Mouse (Mus musculus) kidney, postnatal 25 days (tissue): Measurements from ENCODE around the gene Apba1.
A peak's percentile ranks its signal among the peaks of the same experiment; 100 is the strongest.

Experiments used
- DNase-seq, 2 experiments: peaks; one replicate each; pipeline ENCODE4 v3.0.0; 2021; ENCODE audit warnings: mixed read lengths in 2 of 2

Apba1 gene

DNA sequence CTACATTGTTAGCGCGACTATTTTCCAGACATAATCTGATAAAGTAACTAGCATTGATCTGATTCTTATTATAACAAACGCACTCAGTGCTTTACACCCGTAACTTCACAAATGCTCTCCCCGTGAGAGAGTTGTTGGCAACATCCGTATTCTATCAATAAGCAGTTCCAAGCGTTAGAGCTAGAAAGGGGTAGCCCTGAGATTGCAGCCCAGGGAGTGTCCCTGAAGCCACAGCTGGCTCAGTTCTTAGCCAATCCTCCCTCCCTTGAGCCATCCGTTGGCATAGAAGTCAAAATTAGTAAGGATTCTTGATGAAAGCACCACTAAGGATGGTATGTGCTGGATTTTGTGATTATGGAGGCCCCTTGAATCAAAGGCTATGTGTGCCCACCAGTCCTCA lies 48.7 kb downstream of the Apba1 start:
- DNase-seq, result no peak

DNA sequence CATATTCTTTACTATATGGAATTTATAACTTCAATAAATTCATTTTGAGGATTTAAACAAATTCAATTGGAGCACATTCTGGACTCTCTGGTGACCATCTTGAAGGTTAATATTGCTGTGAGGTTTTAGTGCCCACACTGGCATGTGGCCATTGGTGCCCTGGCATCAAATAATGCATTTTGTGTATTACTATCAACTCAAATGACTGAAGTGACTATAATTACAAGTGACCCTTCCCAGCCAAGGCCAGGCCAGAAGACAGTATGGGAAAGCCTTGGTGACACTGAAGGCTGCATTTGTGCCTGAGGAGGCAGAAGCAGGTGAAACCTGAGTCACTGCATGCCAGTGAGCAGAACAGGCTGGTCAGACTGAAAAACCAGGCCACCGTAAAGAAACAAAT lies 50.5 kb downstream of the Apba1 start:
- DNase-seq, result no peak

DNA sequence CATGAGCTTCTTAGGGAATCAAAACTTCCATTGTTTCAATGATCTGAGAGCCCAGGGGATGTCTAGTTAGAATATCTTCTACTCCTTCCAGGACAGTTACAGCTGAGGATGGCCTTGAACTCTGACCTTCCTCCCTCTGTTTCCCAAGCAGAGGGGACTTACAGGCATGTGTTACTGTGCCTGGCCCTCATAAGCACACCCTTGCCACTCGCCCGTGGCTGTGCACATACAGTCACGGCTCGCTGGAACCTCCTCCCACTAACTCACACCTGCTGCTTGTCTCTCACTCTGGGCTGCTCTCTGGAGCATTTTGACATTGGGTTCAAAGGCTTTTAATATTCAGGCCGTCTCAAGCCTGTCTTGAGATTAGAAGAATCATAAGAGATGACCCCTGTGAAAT lies 51.8 kb downstream of the Apba1 start:
- no peak for DNase-seq

DNA sequence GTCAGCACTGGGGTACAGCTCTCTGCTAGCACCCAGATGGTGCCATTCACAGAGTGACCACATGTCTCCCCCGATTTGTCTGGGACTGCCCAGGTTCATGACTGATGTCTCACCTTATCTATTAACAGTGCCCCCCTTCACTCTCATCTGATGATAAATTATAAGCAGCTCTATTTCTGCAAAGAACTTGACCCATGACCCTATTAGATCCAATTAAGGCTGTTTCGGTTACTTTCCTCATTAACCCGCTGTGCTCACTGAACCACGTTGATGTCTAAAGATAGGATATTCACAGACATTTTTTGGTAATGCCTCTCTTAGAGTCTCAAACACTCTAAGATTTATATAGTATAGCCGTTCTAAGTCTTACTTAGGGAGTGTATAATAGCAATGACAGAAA lies 52.3 kb downstream of the Apba1 start:
- DNase-seq, result no peak

DNA sequence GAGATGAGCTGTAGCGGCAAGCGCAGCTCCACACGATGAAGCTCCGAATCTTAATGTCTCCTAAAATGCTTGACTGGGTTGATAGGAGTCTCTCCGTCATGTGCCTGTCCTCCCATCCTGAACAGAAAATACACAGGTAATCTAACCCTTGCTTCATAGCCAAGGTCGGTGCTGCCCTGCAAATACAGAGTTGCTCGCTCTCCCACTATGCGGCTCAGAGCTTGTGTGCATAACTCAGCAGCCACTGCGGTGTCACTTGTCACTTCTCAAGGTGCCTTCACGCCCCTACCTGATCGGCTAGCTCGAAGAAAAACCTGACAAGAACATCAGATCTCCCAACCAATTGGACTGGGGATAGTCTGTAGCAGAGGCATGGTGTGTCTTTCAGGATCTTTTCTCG lies 58.1 kb downstream of the Apba1 start:
- no peak for DNase-seq

DNA sequence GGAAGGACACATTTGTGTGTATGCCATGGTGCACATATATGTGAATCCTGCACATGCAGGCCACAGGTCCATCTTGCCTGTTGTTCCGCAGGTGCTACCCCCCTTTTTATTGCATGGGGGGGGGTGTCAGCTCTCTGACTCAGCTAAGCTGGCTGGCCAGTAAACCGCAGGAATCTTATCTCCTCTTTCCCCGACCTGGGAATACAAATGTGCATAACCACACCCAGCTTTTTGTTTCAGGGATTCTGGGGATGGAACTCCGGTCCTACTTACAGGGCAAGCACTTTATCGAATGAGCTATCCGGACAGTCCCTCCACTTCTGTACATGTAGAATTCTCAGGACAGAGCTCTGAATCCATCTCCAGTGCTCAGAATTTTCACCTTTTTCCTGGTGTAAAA lies 58.5 kb downstream of the Apba1 start:
- no peak for DNase-seq

DNA sequence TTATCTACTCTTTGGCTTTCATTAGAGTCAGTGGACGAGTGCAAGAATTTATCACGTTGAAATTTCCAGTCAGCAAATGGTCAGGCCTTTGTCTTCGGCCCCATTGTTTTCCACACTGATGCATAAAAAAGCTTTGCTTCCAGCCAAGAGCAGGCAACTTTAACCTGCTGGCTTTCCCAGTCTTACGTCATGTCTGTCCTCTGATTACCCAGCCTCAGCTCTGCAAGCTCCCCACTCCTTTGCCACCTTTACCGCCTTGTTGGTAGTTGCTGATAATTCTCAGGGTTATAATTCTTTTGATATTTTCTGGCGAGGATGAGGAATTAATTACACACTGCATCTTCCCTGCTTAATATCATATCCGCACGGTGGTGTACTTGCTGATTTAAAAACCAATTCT lies 61.2 kb downstream of the Apba1 start:
- DNase-seq, result no peak

DNA sequence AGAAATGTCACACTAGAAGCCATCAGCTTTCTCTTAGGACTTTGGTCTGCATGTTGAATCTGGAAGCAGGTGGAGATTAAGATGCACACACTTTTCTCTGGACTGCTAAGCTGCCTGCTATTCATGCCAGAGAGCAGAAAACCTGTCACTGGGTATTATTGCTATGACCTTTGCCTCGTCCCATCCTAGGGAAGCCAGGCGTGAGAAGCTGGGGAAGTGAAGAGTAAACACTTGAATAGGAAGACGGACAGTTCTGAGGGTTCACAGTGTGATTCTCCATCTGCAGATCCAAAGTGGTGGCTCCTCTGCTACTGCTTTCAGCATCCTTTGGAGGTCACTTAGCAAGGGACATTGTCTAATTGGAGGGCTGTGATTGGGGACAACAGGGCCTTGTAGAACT lies 63.8 kb downstream of the Apba1 start:
- no peak for DNase-seq

DNA sequence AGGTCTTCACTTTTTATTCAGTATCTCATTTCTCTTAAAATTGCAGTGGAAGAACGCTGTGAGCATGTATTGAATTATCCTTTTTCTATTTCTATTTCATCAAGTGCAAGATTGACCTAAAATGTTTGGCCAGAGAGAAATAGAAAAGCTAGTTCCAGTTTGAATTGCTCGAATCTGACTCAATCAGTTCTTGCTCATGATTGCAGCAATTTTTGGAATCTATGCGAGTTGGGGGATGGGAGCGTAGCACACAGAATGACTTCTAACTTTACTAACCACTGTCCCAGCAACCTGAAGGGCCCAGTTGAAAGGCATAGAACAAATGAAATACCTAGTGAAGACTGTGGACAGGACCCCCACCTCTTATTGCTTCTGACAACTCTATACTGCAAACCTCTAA lies 64.8 kb downstream of the Apba1 start:
- DNase-seq, result no peak

DNA sequence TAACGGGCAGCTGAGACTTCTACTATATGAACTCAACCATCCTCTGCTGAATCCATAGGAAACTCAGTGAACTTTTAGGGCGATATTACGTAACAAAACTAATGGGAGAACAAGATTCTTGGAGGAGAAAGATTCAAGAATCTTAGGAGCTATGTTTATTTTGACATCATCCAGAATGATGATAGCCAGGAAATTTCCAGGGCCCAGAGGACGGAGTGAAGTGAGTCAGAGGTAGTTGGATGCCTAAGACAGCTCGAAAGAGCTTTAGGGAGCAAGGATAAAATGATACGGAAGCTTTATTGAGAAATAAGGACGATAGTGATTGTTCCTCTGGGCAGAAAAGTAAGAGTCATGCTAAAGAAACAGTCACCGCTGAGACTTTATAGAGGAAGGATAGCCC lies 67.6 kb downstream of the Apba1 start:
- DNase-seq, result no peak

DNA sequence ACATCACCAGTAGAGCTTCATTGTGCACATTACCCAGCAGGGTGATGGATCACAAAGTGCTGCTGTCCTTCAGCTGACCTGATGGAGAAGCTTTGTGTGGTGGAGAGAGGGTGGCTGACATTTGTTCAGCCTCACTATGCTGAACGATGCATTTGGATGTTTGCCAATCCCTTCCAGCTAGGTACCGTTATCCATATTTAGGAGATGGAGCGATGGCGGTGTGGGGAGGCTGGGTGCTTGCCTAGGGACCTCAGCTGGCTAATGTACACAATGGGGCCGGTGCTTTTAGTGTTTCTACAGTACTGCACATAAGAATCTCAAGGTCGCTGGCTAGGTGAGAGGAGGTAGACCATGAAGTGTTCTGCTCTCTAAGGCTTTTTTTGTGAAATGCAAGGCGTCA lies 72.1 kb downstream of the Apba1 start:
- DNase-seq, result no peak

DNA sequence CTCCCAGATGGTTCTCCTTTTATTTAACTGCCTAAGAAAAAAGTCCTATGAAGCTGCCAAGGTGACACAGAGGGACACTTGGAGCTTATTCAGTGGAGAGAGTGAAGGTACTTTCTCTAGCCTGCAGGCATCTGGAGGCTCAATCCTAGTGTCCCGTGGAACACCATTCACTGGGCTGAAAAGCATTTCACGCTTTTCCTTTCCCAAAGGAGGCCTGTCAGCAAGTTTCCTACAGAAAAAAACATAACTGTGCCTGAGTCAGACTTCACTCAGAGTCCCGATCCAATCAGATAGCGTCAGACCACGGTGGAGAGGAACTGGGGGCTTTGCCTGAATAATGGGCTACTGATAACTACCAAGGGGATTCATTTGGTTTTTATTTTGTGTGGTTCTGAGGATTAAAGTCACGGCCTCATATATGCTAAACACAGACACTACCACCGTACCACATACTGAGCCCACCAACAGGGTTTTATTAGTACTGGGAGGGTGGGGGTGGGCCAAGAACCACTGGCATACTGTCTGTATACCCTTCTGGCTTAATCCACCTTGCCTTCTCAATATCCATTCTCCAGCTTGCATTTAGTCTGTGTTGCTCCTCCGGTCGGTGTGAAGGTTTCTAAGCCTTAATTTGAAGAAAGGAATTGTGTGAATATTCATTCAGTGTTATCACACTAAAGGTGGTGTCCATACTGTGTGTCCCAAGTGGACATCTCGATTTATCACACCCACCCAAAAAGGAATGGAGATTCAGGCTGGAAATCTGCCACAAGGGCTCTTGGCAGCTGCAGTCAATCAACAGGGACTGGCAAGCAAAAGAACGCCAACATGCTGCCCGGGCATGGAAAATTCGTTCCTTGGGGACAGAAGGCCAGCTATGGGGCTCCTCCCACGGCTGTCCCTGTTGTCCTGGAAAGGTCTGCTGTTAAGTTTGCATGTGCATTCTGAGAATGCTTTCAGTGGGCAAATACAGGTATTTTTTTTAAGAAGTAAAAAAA lies 75.3 kb downstream of the Apba1 start:
- peak in 1 of 2 experiments; percentile 37 for DNase-seq

DNA sequence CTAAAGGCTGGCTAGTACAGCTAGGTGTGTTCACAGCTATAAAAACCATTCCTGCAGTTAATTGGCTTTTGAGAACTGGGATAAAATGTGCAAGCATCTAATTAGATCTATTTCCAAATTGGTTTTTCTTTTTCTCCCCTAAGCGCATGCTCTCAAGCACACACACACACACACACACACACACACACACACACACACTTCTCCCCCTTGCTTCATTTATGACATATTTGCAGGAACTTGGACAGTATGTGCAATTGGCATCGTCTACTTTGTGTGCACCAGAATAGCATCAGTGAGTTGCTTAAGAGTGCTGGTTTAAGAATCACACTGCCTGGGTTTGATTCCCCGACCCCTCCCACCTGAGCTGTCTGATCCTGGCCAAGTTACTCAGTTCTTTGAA lies 76.0 kb downstream of the Apba1 start:
- no peak for DNase-seq

DNA sequence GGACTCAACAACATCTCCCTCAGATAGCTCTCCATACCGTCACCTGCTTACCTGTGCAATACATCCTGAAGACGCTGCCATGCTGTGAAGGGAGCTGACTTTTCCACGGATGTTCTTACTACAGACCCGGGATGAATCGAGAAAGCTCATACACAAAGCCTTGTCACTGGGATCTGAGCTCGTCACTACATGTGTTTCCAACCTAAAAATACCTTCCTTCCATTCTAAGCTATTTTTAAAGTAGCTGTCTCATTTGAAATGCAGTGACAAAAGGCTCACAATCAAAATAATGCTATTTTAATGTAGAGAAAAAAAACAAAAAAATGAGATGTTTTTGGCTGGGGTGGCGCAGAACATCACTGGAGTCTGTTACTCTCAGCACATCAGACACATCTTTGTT lies 97.1 kb downstream of the Apba1 start:
- no peak for DNase-seq

DNA sequence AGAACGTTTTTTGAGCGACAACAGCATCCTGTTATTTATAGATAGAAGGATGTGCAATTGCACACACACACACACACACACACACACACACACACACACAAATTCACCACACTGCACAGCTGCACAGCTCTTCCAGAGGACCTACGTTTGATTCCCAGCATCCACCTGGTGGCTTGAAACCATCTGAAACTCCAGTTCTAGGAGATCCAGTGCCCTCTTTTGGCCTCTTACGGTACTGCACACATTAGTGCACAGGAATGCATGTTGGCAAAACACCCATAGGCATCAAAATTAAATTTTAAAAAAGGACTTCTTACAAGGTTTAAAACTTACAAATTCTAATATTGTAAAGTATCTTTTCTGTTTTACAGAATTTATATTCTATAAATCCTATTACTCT lies 99.4 kb downstream of the Apba1 start:
- DNase-seq, result no peak

DNA sequence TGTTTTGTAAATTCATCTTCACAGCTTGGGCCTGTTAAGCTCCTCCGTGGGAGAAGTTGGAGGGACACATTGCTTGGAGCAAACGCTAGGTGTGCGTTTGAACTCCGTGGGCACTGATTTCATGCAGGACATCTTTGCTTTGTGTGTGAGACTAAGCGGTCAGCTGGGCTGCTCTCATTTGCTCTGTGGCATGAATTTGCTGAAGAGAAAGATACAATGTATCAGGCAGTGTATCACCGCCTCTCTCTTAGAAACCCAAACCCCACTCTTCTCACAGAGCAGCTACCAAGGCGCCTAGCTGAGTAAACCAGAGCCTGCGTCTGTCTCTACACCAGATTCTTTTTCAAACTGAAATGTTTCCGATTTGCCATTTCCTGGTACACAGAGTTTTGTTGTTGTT lies 100.1 kb downstream of the Apba1 start:
- no peak for DNase-seq

DNA sequence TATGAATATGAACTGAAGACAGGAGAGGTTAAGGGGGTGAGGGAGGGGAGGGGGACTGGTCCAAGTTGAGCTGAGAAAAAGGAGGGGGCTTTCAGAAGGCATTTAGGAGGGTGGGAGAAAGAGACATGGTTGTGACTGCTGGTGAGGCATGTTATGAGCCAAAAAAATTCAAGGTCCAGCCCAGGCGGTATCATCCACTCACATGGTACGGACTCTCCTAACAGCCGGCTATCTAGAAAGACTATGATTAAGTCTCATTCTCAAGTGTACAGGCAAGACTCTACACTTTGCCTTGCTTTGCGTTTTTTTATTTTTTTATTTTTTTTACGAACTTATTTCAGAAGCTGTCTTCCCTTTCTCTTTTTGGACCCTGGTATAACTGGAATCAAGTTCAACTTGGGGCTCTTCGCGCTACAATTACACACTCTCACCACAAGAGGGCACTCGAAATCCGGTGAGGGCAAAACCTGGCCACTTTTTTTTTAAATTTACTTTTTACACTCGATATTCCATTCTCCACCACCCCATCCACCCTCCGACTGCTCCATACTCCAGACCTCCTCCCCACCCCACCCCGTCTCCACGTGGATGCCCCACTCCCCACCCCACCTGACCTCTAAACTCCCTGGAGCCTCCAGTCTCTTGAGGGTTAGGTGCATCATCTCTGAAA lies 101.6 kb downstream of the Apba1 start:
- DNase-seq, result peak in 1 of 2 experiments; percentile 43

DNA sequence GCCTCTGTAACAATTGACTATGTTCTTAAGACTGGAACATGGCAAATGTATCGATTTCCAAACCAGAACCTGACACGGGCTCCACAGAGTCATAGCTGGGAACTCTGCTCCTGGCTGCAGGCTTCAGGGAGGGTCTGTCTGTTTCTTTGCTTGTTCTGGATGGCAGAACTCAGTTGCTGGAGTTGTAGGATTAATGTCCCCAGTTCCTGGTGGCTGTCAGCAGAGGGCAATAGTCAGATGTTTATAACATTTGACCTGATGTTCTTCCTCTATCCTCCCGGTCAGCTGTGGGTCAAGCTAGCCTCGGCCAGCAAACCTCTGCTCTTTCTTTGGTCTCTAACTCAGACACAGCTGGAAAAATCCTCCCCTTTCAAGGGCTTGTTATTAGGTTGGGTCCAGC lies 104.0 kb downstream of the Apba1 start:
- peak in 1 of 2 experiments; percentile 9 for DNase-seq

DNA sequence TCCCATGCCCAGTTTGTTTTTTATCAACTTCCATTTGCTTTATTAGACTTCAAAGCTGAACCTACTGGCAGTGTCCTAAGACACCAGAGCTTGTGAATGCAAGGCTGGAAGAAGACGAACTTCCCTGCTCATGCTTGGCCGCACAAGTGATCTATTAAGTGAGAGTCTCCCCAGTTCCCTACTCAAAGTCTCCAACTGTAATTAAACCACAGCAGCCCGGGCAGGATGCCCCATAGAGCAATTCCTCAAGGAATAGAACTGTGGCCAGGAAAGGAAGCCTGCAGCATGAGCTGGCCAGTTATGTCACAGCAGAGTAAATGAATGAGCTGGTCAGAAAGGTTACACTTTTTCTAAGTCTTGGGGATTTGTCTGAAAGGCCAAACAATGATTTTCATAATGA lies 105.3 kb downstream of the Apba1 start:
- DNase-seq, result peak; percentile 72 to 84

DNA sequence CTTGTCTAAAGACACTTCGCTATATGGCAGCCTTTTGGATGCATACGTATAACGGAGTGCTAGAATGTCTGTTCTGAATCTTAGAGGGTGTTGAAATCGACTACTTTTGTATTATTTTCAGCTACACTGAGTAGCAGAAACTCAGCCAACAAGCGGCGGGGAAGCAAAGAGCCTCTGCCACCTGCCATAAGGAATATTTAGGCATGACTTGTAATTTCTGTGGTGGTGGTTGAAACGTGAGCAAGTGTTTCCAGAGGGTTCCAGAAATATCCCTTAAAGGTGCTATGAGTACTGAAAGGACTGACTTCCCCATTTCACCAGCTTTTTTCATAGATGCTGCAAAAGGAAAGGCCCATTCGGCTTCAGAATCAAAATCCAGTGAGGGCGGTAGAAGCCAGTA lies 107.4 kb downstream of the Apba1 start:
- DNase-seq, result no peak

DNA sequence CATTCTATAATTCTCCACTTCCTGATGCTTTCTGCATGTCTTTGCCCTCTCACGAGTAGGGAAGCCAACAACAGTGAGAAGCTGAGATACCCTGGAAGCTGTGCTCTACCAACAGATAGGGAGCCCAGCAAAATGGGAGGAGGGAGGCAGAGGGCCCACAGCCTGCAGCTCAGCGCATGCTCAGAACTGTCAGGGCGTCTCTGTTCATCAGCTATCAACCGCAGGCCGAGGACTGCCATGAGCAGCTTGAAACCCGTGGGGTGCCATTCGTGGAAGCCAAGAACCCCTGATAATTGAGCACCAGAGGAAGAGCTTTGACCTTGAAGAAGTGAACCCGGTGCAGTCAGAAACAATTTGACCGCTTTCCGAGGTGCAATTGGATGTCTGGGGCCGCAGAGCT lies 108.4 kb downstream of the Apba1 start:
- DNase-seq, result no peak

DNA sequence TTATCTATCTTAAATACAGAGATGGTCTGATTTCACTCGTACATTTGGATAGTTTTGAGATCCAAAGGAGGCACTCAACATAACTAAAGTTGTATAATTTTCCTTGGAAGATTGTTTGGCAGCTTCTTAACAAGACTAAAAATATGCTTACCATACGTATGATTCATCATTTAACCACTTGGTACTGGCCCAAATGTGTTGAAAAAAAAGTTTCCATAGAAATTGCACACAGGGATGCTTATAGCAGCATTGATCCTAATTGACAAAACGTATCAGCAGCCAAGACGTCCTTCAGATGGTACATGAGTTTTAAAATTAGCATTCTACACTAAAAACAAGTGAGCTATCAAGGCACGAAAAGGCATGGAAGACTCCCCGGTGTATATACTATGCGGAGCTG lies 108.9 kb downstream of the Apba1 start:
- DNase-seq, result no peak

DNA sequence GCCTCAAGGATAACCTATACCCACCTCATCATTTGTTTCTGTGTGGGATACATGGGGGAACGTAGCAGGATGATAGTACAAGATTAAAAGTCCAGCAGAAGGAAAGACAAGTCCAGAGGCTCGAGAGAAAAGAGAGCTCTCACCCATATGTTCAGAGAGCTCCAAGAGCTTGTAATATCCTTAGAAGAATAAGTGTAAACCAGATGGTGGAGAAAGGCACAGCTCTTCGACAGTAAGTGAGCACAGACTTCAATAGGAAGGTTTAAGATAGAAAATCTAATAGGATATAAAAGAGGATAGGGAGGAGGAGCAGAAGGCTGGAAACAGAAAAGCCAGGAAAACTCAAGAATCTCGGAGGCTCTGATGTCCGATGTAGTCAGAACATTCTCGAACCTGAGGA lies 115.8 kb downstream of the Apba1 start:
- no peak for DNase-seq

DNA sequence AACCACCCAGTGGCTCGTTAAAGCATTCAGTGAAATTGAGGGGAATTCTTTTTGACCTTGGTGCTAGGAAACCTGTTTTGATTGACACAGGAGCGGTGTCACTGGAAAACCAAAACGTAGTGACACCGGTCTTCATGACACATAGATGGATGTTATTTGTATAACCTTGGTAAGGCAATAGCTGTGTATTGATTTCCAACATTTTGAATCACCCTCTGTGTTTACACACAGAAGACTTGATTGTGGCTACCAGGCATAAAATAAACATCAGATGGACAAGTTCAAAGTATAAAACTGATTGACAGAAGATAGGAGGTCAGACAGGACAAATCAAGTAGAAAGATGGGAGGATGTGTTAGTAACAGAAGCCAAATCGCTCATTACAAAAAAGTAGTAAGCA lies 117.1 kb downstream of the Apba1 start:
- DNase-seq, result no peak
